Mouse (Mus musculus) heart, adult 2 months (tissue): Measurements from ENCODE around the gene 6330409D20Rik. TPM values are rescaled to one million over a fixed set of nuclear protein-coding genes. Genes with fewer than 3 reads are reported as not detected.
A peak's percentile ranks its signal among the peaks of the same experiment; 100 is the strongest.

Experiments
- DNase-seq, 2 experiments: peaks; one replicate each; pipeline ENCODE4 v3.0.0; 2021
- H3K27ac ChIP-seq: fragments of 200-600 bp; 2 replicates; pipeline ENCODE4 v1.8.1; 2022
- H3K27me3 ChIP-seq: fragments of 200-500 bp; 2 replicates; pipeline ENCODE4 v1.6.1; 2012; ENCODE audit warnings: mild to moderate bottlenecking, low read length, inconsistent platforms, mixed read lengths; ENCODE audit not compliant: control insufficient read depth, insufficient read depth
- H3K36me3 ChIP-seq: fragments of 200-500 bp; 2 replicates; pipeline ENCODE4 v1.6.1; 2012; ENCODE audit warnings: low read length, inconsistent platforms; ENCODE audit not compliant: control insufficient read depth, insufficient read depth
- H3K4me1 ChIP-seq: fragments of 200-500 bp; 2 replicates; pipeline ENCODE4 v1.6.1; 2011; ENCODE audit warnings: low read length; ENCODE audit not compliant: control insufficient read depth, insufficient read depth
- H3K4me3 ChIP-seq: fragments of 200-600 bp; 2 replicates; pipeline ENCODE4 v1.8.1; 2022
- H3K79me2 ChIP-seq: fragments of 200-500 bp; replicated peaks from 2 replicates; pipeline ENCODE4 v1.6.1; 2012; ENCODE audit warnings: mild to moderate bottlenecking, inconsistent platforms, low read length, moderate library complexity, mixed read lengths; ENCODE audit not compliant: control insufficient read depth, insufficient read depth
- H3K9ac ChIP-seq: fragments of 200-500 bp; 2 replicates; pipeline ENCODE4 v1.6.1; 2012; ENCODE audit warnings: low read depth, mild to moderate bottlenecking, control low read depth, inconsistent platforms, low read length, mixed read lengths
- CTCF ChIP-seq: fragments of 200-600 bp; IDR thresholded peaks from 2 replicates; pipeline ENCODE4 v1.8.1; 2022; ENCODE audit warnings: antibody characterized with exemption, mild to moderate bottlenecking, moderate library complexity
- EP300 ChIP-seq: fragments of 200-500 bp; IDR thresholded peaks from 2 replicates; pipeline ENCODE4 v1.6.1; 2011; ENCODE audit warnings: low read depth, low read length, control low read depth; ENCODE audit not compliant: insufficient read depth
- POLR2A ChIP-seq: fragments of 200-500 bp; IDR thresholded peaks from 2 replicates; pipeline ENCODE4 v1.6.1; 2011; ENCODE audit warnings: mild to moderate bottlenecking, low read depth, low read length, control low read depth; ENCODE audit not compliant: insufficient read depth
- WGBS: fragments of 180-500 bp; shearing (Covaris S2); methylation state at CpG from one replicate; pipeline ENCODE4 v1.1.7; 2018; 5-methylcytosine and 5-hydroxymethylcytosine counted together
- intact Hi-C: fragments of 180-260 bp; cut with DNase I; formaldehyde crosslinking; loops from one replicate; pipeline ENCODE4 v1.15.1; 2025
- polyA plus RNA-seq: library from polyadenylated mRNA; depleted of rRNA; stranded (reverse); fragments of >200 nt; gene quantifications from 2 replicates; pipeline ENCODE4 v1.2.3, GENCODE M21; 2012
- total RNA-seq, 2 experiments: library from RNA; stranded (reverse); gene quantifications; 2 replicates each; pipeline ENCODE4 v1.2.3; 2021

6330409D20Rik gene
- total and polyA plus RNA-seq, 3 experiments: not detected

- Histone ChIP-seq H3K4me3 (no peak overlapping the region), H3K36me3 (no peaks in the 10 kb centered on the region), H3K79me2 (no peaks in the 10 kb centered on the region), H3K27me3 (no peaks in the 10 kb centered on the region), H3K4me1 (peaks cover 1% of the 10 kb centered on the region; the same call in 1 of the 2 replicates), H3K9ac (no peak overlapping the region), H3K27ac (no peak overlapping the region)
- TF ChIP-seq EP300: no peak
- TF ChIP-seq CTCF: no peak
- no peak for TF ChIP-seq POLR2A
- DNase-seq: no peak
- intact Hi-C loops: loop anchor here (5.0 kb wide), 1 partner anchor 187 kb away; the partner anchor contains the start of genes Dpm2 and Pip5kl1
- 76% methylated on average over 2 of the region's 2 CpGs for WGBS
These were observed 18.2 kb upstream of the 6330409D20Rik start for GRCm38 (mm10) chr2:32759001-32759400.

- Histone ChIP-seq H3K27ac (no peak overlapping the region), H3K4me3 (no peak overlapping the region), H3K9ac (no peak overlapping the region), H3K79me2 (no peaks in the 10 kb centered on the region), H3K4me1 (peaks cover 1% of the 10 kb centered on the region; the same call in 1 of the 2 replicates), H3K36me3 (no peaks in the 10 kb centered on the region), H3K27me3 (no peaks in the 10 kb centered on the region)
- WGBS: 78% methylated on average over 8 of the region's 8 CpGs
- TF ChIP-seq CTCF (no peak), POLR2A (no peak)
- no peak for DNase-seq
- intact Hi-C loops: loop anchor here (5.0 kb wide), 1 partner anchor 186 kb away; the partner anchor contains the start of genes Dpm2 and Pip5kl1
These were observed 17.7 kb upstream of the 6330409D20Rik start for GRCm38 (mm10) chr2:32758503-32758902.

DNA sequence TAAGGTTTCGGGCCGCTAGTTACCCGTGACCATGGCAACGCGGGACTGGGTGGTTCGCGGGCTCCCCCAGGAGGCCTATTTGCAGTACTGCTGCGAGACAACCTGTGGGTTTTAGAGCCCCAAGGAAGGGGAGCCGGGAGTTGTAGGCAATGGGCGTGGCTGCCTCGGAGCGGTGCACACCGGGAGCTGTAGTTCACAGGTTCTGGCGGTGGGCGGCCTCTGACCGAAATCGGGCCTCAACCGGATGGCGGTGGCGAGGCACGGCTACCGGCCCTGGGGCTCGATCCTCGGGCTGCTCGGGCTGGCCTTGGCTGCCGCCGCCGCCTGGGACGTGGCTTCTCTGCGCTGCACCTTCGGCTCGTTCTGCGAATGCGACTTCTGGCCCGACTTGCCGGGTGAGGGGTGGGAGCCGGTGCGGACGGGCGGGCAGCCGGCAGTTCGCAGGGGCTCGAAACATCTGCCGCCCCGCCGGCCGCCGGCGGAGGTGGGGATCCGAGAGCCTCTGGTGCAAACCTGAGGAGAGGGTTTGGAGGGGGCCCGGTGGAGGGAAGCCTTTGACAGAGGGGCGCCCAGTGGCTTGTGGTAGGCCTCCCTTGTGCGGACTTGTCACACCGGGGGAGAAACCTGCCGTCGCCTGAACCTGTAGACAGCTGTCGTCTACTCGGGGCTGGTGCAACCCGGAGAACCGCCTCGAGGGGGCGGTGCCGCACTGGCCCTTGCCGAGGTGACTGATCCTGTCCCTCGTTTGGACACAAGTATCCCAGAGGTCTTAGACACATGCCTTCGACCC is 16.4 kb upstream of the 6330409D20Rik start, which contains the start of gene Tor2a:
Gene Tor2a (plus strand): TSS at position 179 of the 790 bp plus-strand sequence.
- Histone ChIP-seq H3K79me2 (no peaks in the 10 kb centered on the region), H3K4me1 (peaks cover 1% of the 10 kb centered on the region; the same call in 1 of the 2 replicates), H3K36me3 (no peaks in the 10 kb centered on the region), H3K9ac (peak within 1 kb of the TSS; percentile 99), H3K4me3 (peak within 1 kb of the TSS; percentile 64), H3K27ac (peak within 1 kb of the TSS; percentile 87), H3K27me3 (no peaks in the 10 kb centered on the region)
- TF ChIP-seq POLR2A (peak; percentile 47; the same call in 1 of the 2 replicates), CTCF (peak; percentile 90), EP300 (peak; percentile 86)
- DNase-seq: peak; percentile 96 to 97
- WGBS: under 1% methylated on average over 65 of the region's 66 CpGs
- intact Hi-C loops: loop anchor here (1.0 to 5.0 kb wide), 2 partner anchors 44 to 185 kb away; partner anchors contain the start of genes Cdk9, Dpm2 and Pip5kl1

DNA sequence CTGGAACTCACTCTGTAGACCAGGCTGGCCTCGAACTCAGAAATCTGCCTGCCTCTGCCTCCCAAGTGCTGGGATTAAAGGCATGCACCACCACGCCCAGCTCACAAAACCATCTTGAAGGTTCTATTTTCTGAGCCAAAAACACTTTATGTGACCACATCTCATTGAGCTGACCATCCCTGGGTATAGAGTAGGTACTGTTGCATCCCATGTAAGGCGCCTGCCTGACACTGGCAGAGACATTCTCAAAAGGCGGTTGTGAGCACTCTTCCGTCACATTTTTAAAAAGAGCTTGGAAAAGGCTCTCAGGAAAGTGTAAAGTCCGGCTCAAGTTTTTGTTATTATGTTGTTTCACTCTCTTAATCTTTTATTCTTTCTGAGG is 15.8 kb upstream of the 6330409D20Rik start:
- Histone ChIP-seq H3K36me3 (no peaks in the 10 kb centered on the region), H3K79me2 (no peaks in the 10 kb centered on the region), H3K27ac (no peak overlapping the region), H3K4me3 (no peak overlapping the region), H3K4me1 (peaks cover 1% of the 10 kb centered on the region; the same call in 1 of the 2 replicates), H3K27me3 (no peaks in the 10 kb centered on the region), H3K9ac (no peak overlapping the region)
- intact Hi-C loops: loop anchor here (1.0 to 5.0 kb wide), 2 partner anchors 43 to 184 kb away; partner anchors contain the start of genes Cdk9, Dpm2 and Pip5kl1
- 34% methylated on average over 6 of the region's 6 CpGs for WGBS
- no peak for DNase-seq
- TF ChIP-seq CTCF (no peak), POLR2A (no peak), EP300 (no peak)

DNA sequence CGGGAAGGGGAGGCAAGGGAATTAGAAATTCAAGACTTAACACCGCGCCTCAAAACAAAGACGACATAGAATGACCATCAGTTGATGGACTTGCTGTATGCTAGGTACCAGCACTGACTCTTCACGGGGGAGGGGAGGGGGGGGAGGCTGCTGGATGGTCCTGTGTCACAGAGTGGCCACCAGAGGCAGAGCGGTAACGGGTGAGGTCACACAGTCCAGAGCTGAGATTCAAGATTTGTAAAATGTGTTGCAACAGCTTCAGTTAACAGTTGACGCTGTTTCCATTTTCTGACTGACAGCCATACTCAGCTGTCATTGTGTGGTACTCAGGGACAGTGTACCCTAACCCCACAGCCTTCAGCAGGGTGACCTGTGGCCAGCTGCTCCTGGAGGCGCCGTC is 11.4 kb upstream of the 6330409D20Rik start:
- 76% methylated on average over 10 of the region's 10 CpGs for WGBS
- no peak for DNase-seq
- H3K27me3 ChIP-seq: no peaks in the 10 kb centered on the region
- H3K4me1 ChIP-seq: peaks cover 1% of the 10 kb centered on the region; the same call in 1 of the 2 replicates
- no peaks in the 10 kb centered on the region for H3K36me3 ChIP-seq
- no peak overlapping the region for H3K4me3 ChIP-seq
- H3K79me2 ChIP-seq: no peaks in the 10 kb centered on the region
- intact Hi-C loops: no loop called here
- H3K9ac ChIP-seq: no peak overlapping the region
- no peak for TF ChIP-seq EP300
- TF ChIP-seq POLR2A: no peak
- no peak for TF ChIP-seq CTCF
- no peak overlapping the region for H3K27ac ChIP-seq

DNA sequence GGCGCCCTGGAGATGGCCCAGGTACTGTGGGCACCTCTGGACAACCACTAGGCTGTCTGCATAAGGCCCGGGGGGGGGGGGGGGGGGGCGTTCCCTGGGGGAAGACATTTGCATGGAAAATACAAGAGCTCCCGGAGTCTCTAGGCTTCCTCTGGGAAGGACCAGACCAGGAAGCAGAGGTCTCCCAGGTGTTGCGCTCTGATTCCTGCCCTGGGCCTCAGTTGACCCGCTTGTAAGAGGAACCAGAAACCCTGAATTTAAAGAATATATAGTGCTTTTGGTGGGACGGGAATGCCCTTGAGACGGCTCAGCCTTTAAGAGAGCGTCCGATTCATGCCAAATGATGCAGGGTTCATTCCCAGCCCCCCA is 10.8 kb upstream of the 6330409D20Rik start:
- Histone ChIP-seq H3K27me3 (no peaks in the 10 kb centered on the region), H3K27ac (no peak overlapping the region), H3K36me3 (no peaks in the 10 kb centered on the region), H3K4me3 (peak overlapping the region; percentile 36; the same call in 1 of the 2 replicates), H3K79me2 (no peaks in the 10 kb centered on the region), H3K9ac (no peak overlapping the region), H3K4me1 (no peaks in the 10 kb centered on the region; the same call in 1 of the 2 replicates)
- TF ChIP-seq CTCF (no peak), EP300 (no peak), POLR2A (no peak)
- no peak for DNase-seq
- intact Hi-C loops: no loop called here
- 50% methylated on average over 10 of the region's 10 CpGs for WGBS
